Mouse (Mus musculus): Measurements from ENCODE around the gene Rbm38. TPM values are rescaled to one million over a fixed set of nuclear protein-coding genes. Genes with fewer than 3 reads are reported as not detected.
A peak's percentile ranks its signal among the peaks of the same experiment; 100 is the strongest.

The Rbm38 gene
- polyA plus RNA-seq, 1 experiment, result 148 TPM

GRCm38 (mm10) chr2:172997748-172998147 is 22.6 kb upstream of the Rbm38 start:
- 58% methylated on average over 11 of the region's 11 CpGs for WGBS
- TF ChIP-seq CTCF (IDR thresholded peaks at IDR 0.05; ENCODE audit: extremely low read depth, insufficient read length, insufficient replicate concordance, low read depth, low read length) (no peak), POLR2A (IDR thresholded peaks at IDR 0.05; ENCODE audit: low read depth, low read length) (no peak)

GRCm38 (mm10) chr2:172998478-172998877 is 21.8 kb upstream of the Rbm38 start:
- H3K4me1 ChIP-seq (ENCODE audit: control insufficient read depth, insufficient read depth, insufficient read length, low read length), result peaks cover 5% of the 10 kb centered on the region; the same call in 1 of the 2 replicates
- no peak overlapping the region for H3K27ac ChIP-seq (ENCODE audit: insufficient read depth, low read depth, low read length)
- no peaks in the 10 kb centered on the region for H3K27me3 ChIP-seq (ENCODE audit: control insufficient read depth, insufficient read depth, low read length)
- H3K4me3 ChIP-seq (ENCODE audit: low read depth, low read length), result no peak overlapping the region
- peaks cover 3% of the 10 kb centered on the region; the same call in 1 of the 2 replicates for H3K36me3 ChIP-seq (ENCODE audit: control insufficient read depth, insufficient read depth, low read length)
- 61% methylated on average over 7 of the region's 7 CpGs for WGBS
- TF ChIP-seq POLR2A (IDR thresholded peaks at IDR 0.05; ENCODE audit: low read depth, low read length) (no peak), CTCF (IDR thresholded peaks at IDR 0.05; ENCODE audit: extremely low read depth, insufficient read length, insufficient replicate concordance, low read depth, low read length) (no peak)

More at GRCm38 (mm10) chr2:172997748-172998147, 22.6 kb upstream of the Rbm38 start:
- Histone ChIP-seq H3K4me1 (ENCODE audit: control insufficient read depth, insufficient read depth, insufficient read length, low read length) (peaks cover 5% of the 10 kb centered on the region; the same call in 1 of the 2 replicates), H3K27ac (ENCODE audit: insufficient read depth, low read depth, low read length) (no peak overlapping the region), H3K27me3 (ENCODE audit: control insufficient read depth, insufficient read depth, low read length) (no peaks in the 10 kb centered on the region), H3K4me3 (ENCODE audit: low read depth, low read length) (no peak overlapping the region), H3K36me3 (ENCODE audit: control insufficient read depth, insufficient read depth, low read length) (peaks cover under 1% of the 10 kb centered on the region; the same call in 1 of the 2 replicates)

- 0% methylated on average over 45 of the region's 45 CpGs for WGBS
- H3K27me3 ChIP-seq (ENCODE audit: control insufficient read depth, insufficient read depth, low read length), result no peaks in the 10 kb centered on the region
- peak within 1 kb of the TSS; percentile 24; the same call in 1 of the 2 replicates for H3K27ac ChIP-seq (ENCODE audit: insufficient read depth, low read depth, low read length)
- TF ChIP-seq CTCF (IDR thresholded peaks at IDR 0.05; ENCODE audit: extremely low read depth, insufficient read length, insufficient replicate concordance, low read depth, low read length) (peak; percentile 96; the same call in 1 of the 2 replicates), POLR2A (IDR thresholded peaks at IDR 0.05; ENCODE audit: low read depth, low read length) (no peak)
- peaks cover 5% of the 10 kb centered on the region; the same call in 1 of the 2 replicates for H3K4me1 ChIP-seq (ENCODE audit: control insufficient read depth, insufficient read depth, insufficient read length, low read length)
- H3K4me3 ChIP-seq (ENCODE audit: low read depth, low read length), result peak within 1 kb of the TSS; percentile 80
- H3K36me3 ChIP-seq (ENCODE audit: control insufficient read depth, insufficient read depth, low read length), result peaks cover 14% of the 10 kb centered on the region
Observed at GRCm38 (mm10) chr2:172999630-173000284, 20.5 kb upstream of the Rbm38 start, which contains the start of gene Rae1. Gene Rae1 (plus strand): TSS chr2:173000117.

GRCm38 (mm10) chr2:173000285-173000652 is 20.0 kb upstream of the Rbm38 start:
- Histone ChIP-seq H3K27ac (ENCODE audit: insufficient read depth, low read depth, low read length) (no peak overlapping the region; the same call in 1 of the 2 replicates), H3K4me3 (ENCODE audit: low read depth, low read length) (peak overlapping the region; percentile 80), H3K27me3 (ENCODE audit: control insufficient read depth, insufficient read depth, low read length) (no peaks in the 10 kb centered on the region), H3K36me3 (ENCODE audit: control insufficient read depth, insufficient read depth, low read length) (peaks cover 17% of the 10 kb centered on the region), H3K4me1 (ENCODE audit: control insufficient read depth, insufficient read depth, insufficient read length, low read length) (peaks cover 5% of the 10 kb centered on the region; the same call in 1 of the 2 replicates)
- TF ChIP-seq CTCF (IDR thresholded peaks at IDR 0.05; ENCODE audit: extremely low read depth, insufficient read length, insufficient replicate concordance, low read depth, low read length) (no peak), POLR2A (IDR thresholded peaks at IDR 0.05; ENCODE audit: low read depth, low read length) (no peak)
- under 1% methylated on average over 42 of the region's 42 CpGs for WGBS

GRCm38 (mm10) chr2:173000921-173001320 is 19.4 kb upstream of the Rbm38 start:
- no peak for TF ChIP-seq POLR2A (IDR thresholded peaks at IDR 0.05; ENCODE audit: low read depth, low read length)
- no peak for TF ChIP-seq CTCF (IDR thresholded peaks at IDR 0.05; ENCODE audit: extremely low read depth, insufficient read length, insufficient replicate concordance, low read depth, low read length)
- H3K36me3 ChIP-seq (ENCODE audit: control insufficient read depth, insufficient read depth, low read length), result peaks cover 22% of the 10 kb centered on the region
- 8% methylated on average over 8 of the region's 8 CpGs for WGBS
- peak overlapping the region; percentile 80 for H3K4me3 ChIP-seq (ENCODE audit: low read depth, low read length)
- H3K27ac ChIP-seq (ENCODE audit: insufficient read depth, low read depth, low read length), result no peak overlapping the region
- H3K4me1 ChIP-seq (ENCODE audit: control insufficient read depth, insufficient read depth, insufficient read length, low read length), result peaks cover 5% of the 10 kb centered on the region; the same call in 1 of the 2 replicates
- no peaks in the 10 kb centered on the region for H3K27me3 ChIP-seq (ENCODE audit: control insufficient read depth, insufficient read depth, low read length)

GRCm38 (mm10) chr2:173003737-173004136 is 16.6 kb upstream of the Rbm38 start:
- Histone ChIP-seq H3K36me3 (ENCODE audit: control insufficient read depth, insufficient read depth, low read length) (peaks cover 48% of the 10 kb centered on the region), H3K27me3 (ENCODE audit: control insufficient read depth, insufficient read depth, low read length) (no peaks in the 10 kb centered on the region), H3K27ac (ENCODE audit: insufficient read depth, low read depth, low read length) (no peak overlapping the region), H3K4me3 (ENCODE audit: low read depth, low read length) (no peak overlapping the region), H3K4me1 (ENCODE audit: control insufficient read depth, insufficient read depth, insufficient read length, low read length) (peaks cover 5% of the 10 kb centered on the region; the same call in 1 of the 2 replicates)
- no peak for TF ChIP-seq CTCF (IDR thresholded peaks at IDR 0.05; ENCODE audit: extremely low read depth, insufficient read length, insufficient replicate concordance, low read depth, low read length)
- no peak for TF ChIP-seq POLR2A (IDR thresholded peaks at IDR 0.05; ENCODE audit: low read depth, low read length)
- 91% methylated on average over 8 of the region's 8 CpGs for WGBS

GRCm38 (mm10) chr2:173010220-173010717 is 10.0 kb upstream of the Rbm38 start:
- WGBS, result 53% methylated on average over 3 of the region's 3 CpGs
- no peak overlapping the region for H3K27ac ChIP-seq (ENCODE audit: insufficient read depth, low read depth, low read length)
- no peaks in the 10 kb centered on the region for H3K4me1 ChIP-seq (ENCODE audit: control insufficient read depth, insufficient read depth, insufficient read length, low read length)
- H3K36me3 ChIP-seq (ENCODE audit: control insufficient read depth, insufficient read depth, low read length), result peaks cover 81% of the 10 kb centered on the region
- no peaks in the 10 kb centered on the region for H3K27me3 ChIP-seq (ENCODE audit: control insufficient read depth, insufficient read depth, low read length)
- no peak for TF ChIP-seq POLR2A (IDR thresholded peaks at IDR 0.05; ENCODE audit: low read depth, low read length)
- no peak for TF ChIP-seq CTCF (IDR thresholded peaks at IDR 0.05; ENCODE audit: extremely low read depth, insufficient read length, insufficient replicate concordance, low read depth, low read length)
- H3K4me3 ChIP-seq (ENCODE audit: low read depth, low read length), result no peak overlapping the region
